Mouse (Mus musculus): ENCODE data around the gene Rab7b. TPM values are rescaled to one million over a fixed set of nuclear protein-coding genes. Genes with fewer than 3 reads are reported as not detected.

Rab7b gene
- polyA plus RNA-seq, 1 experiment from 2014 or later = 3.0 TPM

DNA sequence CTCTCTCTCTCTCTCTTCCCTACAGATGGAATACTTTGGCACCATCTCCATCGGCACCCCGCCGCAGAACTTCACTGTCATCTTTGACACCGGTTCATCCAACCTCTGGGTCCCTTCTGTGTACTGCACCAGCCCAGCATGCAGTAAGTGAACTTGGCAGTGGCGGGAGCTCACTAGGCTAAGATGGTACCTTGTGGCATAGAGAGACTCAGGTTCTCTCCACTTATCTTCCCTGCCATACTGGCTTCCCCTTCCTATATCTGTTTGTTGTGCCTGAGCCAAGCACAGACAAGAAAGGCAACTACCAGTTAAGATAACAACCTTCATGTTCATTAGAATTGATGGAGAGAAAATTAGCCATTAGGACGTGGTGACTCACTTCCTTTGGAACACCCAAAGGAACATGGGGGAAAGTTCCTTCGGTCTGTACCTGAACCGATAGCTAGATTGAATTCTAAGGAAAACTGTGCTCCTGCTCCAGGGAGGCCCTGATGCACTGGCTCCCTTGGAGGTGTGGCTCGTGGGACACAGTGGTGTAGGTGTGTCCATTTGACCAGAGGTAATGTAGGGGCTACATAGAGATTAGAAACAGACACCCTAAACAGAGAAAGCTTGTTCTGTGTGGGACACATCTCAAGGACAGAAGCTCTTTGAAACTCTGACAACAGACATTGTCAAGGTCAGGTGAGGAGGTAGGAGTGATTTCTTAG, 25.1 kb upstream of the Rab7b start:
- no peak for ATAC-seq (ENCODE audit: borderline replicate concordance, extremely low read depth, low FRiP score, low TSS enrichment)
- 78% methylated on average over 9 of the region's 9 CpGs for WGBS
- Histone ChIP-seq H3K9me3 (no peaks in the 10 kb centered on the region), H3K4me1 (no peaks in the 10 kb centered on the region), H3K4me3 (no peak overlapping the region), H3K27me3 (no peaks in the 10 kb centered on the region), H3K36me3 (no peaks in the 10 kb centered on the region), H3K9ac (no peak overlapping the region), H3K27ac (no peak overlapping the region), H3K4me2 (no peak overlapping the region)

GRCm38 (mm10) chr1:131664136-131664535, 24.4 kb upstream of the Rab7b start:
- WGBS = 84% methylated on average over 5 of the region's 5 CpGs
- H3K36me3 ChIP-seq = no peaks in the 10 kb centered on the region
- no peaks in the 10 kb centered on the region for H3K9me3 ChIP-seq
- no peak overlapping the region for H3K27ac ChIP-seq
- no peaks in the 10 kb centered on the region for H3K4me1 ChIP-seq
- H3K4me3 ChIP-seq = no peak overlapping the region
- H3K9ac ChIP-seq = no peak overlapping the region
- no peak overlapping the region for H3K4me2 ChIP-seq
- no peak for ATAC-seq (ENCODE audit: borderline replicate concordance, extremely low read depth, low FRiP score, low TSS enrichment)
- H3K27me3 ChIP-seq = no peaks in the 10 kb centered on the region

- H3K4me2 ChIP-seq = no peak overlapping the region
- H3K4me3 ChIP-seq = no peak overlapping the region
- no peaks in the 10 kb centered on the region for H3K27me3 ChIP-seq
- no peaks in the 10 kb centered on the region for H3K4me1 ChIP-seq
- H3K9me3 ChIP-seq = no peaks in the 10 kb centered on the region
- no peak overlapping the region for H3K9ac ChIP-seq
- H3K27ac ChIP-seq = no peak overlapping the region
- 76% methylated on average over 1 of the region's 1 CpGs for WGBS
- no peak for ATAC-seq (ENCODE audit: borderline replicate concordance, extremely low read depth, low FRiP score, low TSS enrichment)
- no peaks in the 10 kb centered on the region for H3K36me3 ChIP-seq
Measured at GRCm38 (mm10) chr1:131665886-131666285, 22.6 kb upstream of the Rab7b start.

DNA sequence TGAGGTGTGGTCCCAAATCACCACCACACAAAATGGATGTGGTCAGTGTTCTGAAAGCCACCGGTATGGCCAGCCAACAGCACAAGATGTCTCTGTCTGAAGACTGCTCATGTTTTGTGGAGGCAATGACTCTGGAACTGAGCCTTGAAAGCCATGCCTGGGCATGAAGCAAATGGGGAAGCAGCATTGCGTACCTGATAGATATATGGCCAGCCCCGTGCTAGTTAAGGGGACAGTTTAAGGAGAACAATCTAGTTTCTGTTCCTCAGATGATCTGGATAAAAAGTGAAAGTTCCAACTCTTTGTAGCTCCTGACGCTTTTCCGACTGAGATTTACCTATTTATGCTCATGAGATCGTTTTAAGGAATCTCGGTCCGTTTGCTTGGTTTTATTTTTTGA, 17.4 kb upstream of the Rab7b start:
- no peaks in the 10 kb centered on the region for H3K9me3 ChIP-seq
- H3K4me3 ChIP-seq = no peak overlapping the region
- 85% methylated on average over 8 of the region's 8 CpGs for WGBS
- no peaks in the 10 kb centered on the region for H3K4me1 ChIP-seq
- H3K9ac ChIP-seq = no peak overlapping the region
- no peaks in the 10 kb centered on the region for H3K27me3 ChIP-seq
- ATAC-seq (ENCODE audit: borderline replicate concordance, extremely low read depth, low FRiP score, low TSS enrichment) = no peak
- no peak overlapping the region for H3K27ac ChIP-seq
- H3K4me2 ChIP-seq = no peak overlapping the region
- H3K36me3 ChIP-seq = no peaks in the 10 kb centered on the region

GRCm38 (mm10) chr1:131672361-131672760, 16.1 kb upstream of the Rab7b start:
- no peak overlapping the region for H3K4me2 ChIP-seq
- no peaks in the 10 kb centered on the region for H3K27me3 ChIP-seq
- H3K9ac ChIP-seq = no peak overlapping the region
- H3K36me3 ChIP-seq = no peaks in the 10 kb centered on the region
- no peaks in the 10 kb centered on the region for H3K4me1 ChIP-seq
- 71% methylated on average over 7 of the region's 7 CpGs for WGBS
- no peaks in the 10 kb centered on the region for H3K9me3 ChIP-seq
- H3K4me3 ChIP-seq = no peak overlapping the region
- no peak for ATAC-seq (ENCODE audit: borderline replicate concordance, extremely low read depth, low FRiP score, low TSS enrichment)
- no peak overlapping the region for H3K27ac ChIP-seq

DNA sequence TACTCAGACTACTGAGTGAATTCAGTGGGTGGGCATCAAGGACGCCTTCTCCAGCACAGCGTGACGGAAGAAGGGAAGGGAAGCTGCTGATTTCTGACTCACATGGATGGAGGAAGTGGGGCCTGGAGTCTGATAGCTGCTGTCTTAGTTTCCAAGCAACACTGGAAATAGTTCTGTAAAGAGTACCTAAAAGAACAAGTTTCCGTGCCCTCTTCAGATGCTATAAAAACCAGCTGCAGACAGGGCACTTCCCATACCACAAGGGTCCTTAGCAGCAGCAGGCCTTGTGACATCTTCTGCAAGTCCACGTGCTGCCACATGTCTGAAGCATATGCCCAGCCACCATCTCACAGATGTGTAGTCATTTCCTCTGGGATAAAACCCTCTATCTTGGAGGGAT, 8.9 kb upstream of the Rab7b start:
- H3K36me3 ChIP-seq = no peaks in the 10 kb centered on the region
- H3K9ac ChIP-seq = no peak overlapping the region
- H3K27me3 ChIP-seq = no peaks in the 10 kb centered on the region
- H3K4me1 ChIP-seq = no peaks in the 10 kb centered on the region
- ATAC-seq (ENCODE audit: borderline replicate concordance, extremely low read depth, low FRiP score, low TSS enrichment) = no peak
- WGBS = 67% methylated on average over 5 of the region's 5 CpGs
- no peak overlapping the region for H3K4me3 ChIP-seq
- no peak overlapping the region for H3K4me2 ChIP-seq
- H3K27ac ChIP-seq = no peak overlapping the region
- H3K9me3 ChIP-seq = no peaks in the 10 kb centered on the region

DNA sequence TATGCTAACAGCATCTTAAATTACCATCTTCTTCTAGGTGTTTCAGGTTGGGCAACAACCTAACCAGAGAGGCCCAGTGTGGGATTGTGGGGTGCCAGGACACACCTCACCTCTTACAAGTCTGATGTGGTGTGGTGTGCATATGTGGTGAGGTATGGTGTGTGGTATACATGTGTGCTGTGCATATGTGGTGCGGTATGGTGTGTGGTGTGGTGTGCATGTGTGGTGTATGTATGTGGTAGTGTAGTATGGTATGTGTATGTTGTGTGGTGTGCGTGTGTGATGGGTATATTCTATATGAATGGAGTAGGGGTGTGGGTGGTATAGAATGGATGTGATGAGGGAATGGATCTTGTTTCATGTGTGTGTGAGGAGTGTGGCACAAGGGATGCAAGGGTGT, 756 bp upstream of the Rab7b start:
- no peak for ATAC-seq (ENCODE audit: borderline replicate concordance, extremely low read depth, low FRiP score, low TSS enrichment)
- no peaks in the 10 kb centered on the region for H3K36me3 ChIP-seq
- H3K9ac ChIP-seq = no peak overlapping the region
- WGBS = 95% methylated on average over 2 of the region's 2 CpGs
- H3K27ac ChIP-seq = no peak overlapping the region
- no peak overlapping the region for H3K4me3 ChIP-seq
- H3K27me3 ChIP-seq = no peaks in the 10 kb centered on the region
- no peaks in the 10 kb centered on the region for H3K9me3 ChIP-seq
- no peaks in the 10 kb centered on the region for H3K4me1 ChIP-seq
- H3K4me2 ChIP-seq = no peak overlapping the region

- Histone ChIP-seq H3K4me2 (no peak overlapping the region), H3K27me3 (no peaks in the 10 kb centered on the region), H3K4me1 (no peaks in the 10 kb centered on the region), H3K4me3 (no peak overlapping the region), H3K27ac (no peak overlapping the region), H3K9me3 (no peaks in the 10 kb centered on the region), H3K36me3 (no peaks in the 10 kb centered on the region), H3K9ac (no peak overlapping the region)
- WGBS = 76% methylated on average over 3 of the region's 3 CpGs
- ATAC-seq (ENCODE audit: borderline replicate concordance, extremely low read depth, low FRiP score, low TSS enrichment) = no peak
Measured at GRCm38 (mm10) chr1:131689016-131689415, 521 bp downstream of the Rab7b start.

GRCm38 (mm10) chr1:131689899-131690298, 1.4 kb downstream of the Rab7b start:
- Histone ChIP-seq H3K9me3 (no peaks in the 10 kb centered on the region), H3K4me2 (no peak overlapping the region), H3K36me3 (no peaks in the 10 kb centered on the region), H3K27ac (no peak overlapping the region), H3K4me1 (no peaks in the 10 kb centered on the region), H3K9ac (no peak overlapping the region), H3K27me3 (no peaks in the 10 kb centered on the region), H3K4me3 (no peak overlapping the region)
- 79% methylated on average over 5 of the region's 5 CpGs for WGBS
- ATAC-seq (ENCODE audit: borderline replicate concordance, extremely low read depth, low FRiP score, low TSS enrichment) = no peak

DNA sequence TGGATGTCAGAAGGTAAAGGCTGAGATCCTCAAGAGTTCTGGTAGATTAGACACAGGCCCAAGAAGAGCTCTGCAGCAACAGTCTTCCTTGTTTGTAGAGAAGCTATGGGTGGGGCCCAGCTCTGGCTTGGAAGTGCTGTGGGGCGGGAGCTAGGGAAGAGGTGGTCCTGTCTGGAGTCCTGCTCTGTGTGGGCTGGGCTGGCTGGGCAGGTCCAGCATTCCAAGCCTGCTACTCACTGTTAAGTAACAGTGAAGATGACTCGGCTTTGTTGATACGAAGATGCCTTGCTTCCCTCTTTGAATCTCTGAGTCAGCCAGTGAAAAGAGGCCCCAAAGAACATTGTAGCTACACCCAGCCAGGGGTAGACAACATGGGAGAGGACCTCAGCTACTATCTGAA, 1.9 kb downstream of the Rab7b start:
- 24% methylated on average over 3 of the region's 3 CpGs for WGBS

DNA sequence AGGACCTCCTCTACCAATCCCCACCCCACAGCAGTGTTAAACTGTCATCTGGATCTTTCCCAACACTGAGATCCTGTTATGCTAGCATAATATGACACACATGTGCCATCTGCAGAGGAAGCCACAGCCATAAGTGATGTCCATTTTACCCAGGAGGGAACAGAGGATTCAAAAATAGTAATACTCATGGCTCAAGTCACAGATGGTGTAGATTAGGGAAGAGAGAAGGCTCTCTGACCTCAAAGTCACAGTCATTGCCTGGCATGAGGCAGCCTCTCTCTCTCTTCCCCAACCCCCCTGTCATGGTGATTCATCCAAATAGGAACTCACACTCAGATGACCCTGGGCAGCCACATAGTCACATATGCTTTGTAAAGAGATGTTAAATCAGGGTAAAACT, 2.9 kb downstream of the Rab7b start:
- Histone ChIP-seq H3K4me2 (no peak overlapping the region), H3K36me3 (no peaks in the 10 kb centered on the region), H3K9ac (no peak overlapping the region), H3K27me3 (no peaks in the 10 kb centered on the region), H3K4me1 (no peaks in the 10 kb centered on the region), H3K27ac (no peak overlapping the region), H3K4me3 (no peak overlapping the region), H3K9me3 (no peaks in the 10 kb centered on the region)
- no peak for ATAC-seq (ENCODE audit: borderline replicate concordance, extremely low read depth, low FRiP score, low TSS enrichment)

More for the DNA sequence above, 1.9 kb downstream of the Rab7b start:
- Histone ChIP-seq H3K36me3 (no peaks in the 10 kb centered on the region), H3K9me3 (no peaks in the 10 kb centered on the region), H3K27me3 (no peaks in the 10 kb centered on the region), H3K4me1 (no peaks in the 10 kb centered on the region), H3K9ac (no peak overlapping the region), H3K27ac (no peak overlapping the region), H3K4me3 (no peak overlapping the region), H3K4me2 (no peak overlapping the region)
- peak; percentile 80 for ATAC-seq (ENCODE audit: borderline replicate concordance, extremely low read depth, low FRiP score, low TSS enrichment)

- no peak overlapping the region for H3K27ac ChIP-seq
- no peak overlapping the region for H3K4me2 ChIP-seq
- no peak; the same call in 1 of the 2 replicates for ATAC-seq (ENCODE audit: borderline replicate concordance, extremely low read depth, low FRiP score, low TSS enrichment)
- 65% methylated on average over 2 of the region's 2 CpGs for WGBS
- no peak overlapping the region for H3K9ac ChIP-seq
- H3K4me3 ChIP-seq = no peak overlapping the region
- no peaks in the 10 kb centered on the region for H3K4me1 ChIP-seq
- H3K36me3 ChIP-seq = no peaks in the 10 kb centered on the region
- H3K27me3 ChIP-seq = no peaks in the 10 kb centered on the region
- no peaks in the 10 kb centered on the region for H3K9me3 ChIP-seq
Measured at GRCm38 (mm10) chr1:131695308-131695707, 6.8 kb downstream of the Rab7b start.

DNA sequence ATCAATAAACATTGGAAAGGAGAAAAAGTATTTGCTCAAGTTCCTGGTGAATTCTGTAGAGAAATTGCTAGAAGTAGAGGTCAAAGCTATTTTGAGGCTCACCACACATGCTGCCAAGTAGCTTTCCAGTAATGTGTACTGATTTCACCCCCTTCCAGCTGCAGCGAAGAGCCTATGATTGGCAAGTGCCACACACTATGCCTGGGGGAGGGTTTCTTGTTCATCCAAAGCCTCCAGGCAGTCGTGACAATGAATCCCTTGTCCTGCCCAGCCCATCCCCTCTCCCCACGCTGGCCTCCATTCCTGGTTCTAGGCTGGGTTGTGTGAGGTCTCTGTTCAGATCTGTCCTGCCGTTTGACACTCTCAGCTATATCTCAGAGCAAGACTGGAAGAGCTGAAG, 7.8 kb downstream of the Rab7b start:
- Histone ChIP-seq H3K4me3 (no peak overlapping the region), H3K27ac (no peak overlapping the region), H3K4me2 (no peak overlapping the region), H3K9me3 (no peaks in the 10 kb centered on the region), H3K36me3 (no peaks in the 10 kb centered on the region), H3K9ac (no peak overlapping the region), H3K27me3 (no peaks in the 10 kb centered on the region), H3K4me1 (no peaks in the 10 kb centered on the region)
- WGBS = 46% methylated on average over 4 of the region's 4 CpGs
- ATAC-seq (ENCODE audit: borderline replicate concordance, extremely low read depth, low FRiP score, low TSS enrichment) = no peak
